Mouse (Mus musculus): ENCODE data around the gene Mgarp. TPM values are rescaled to one million over a fixed set of nuclear protein-coding genes. Genes with fewer than 3 reads are reported as not detected.
"Not testable (repeated sequence)": the region's sequence is repeated elsewhere in the genome, so short reads cannot be mapped to it uniquely, and the experiment has no call there.

The Mgarp gene
- total RNA-seq, 2 experiments from 2014 or later: 477 to 530 TPM

GRCm38 (mm10) chr3:51398667-51399066, 2.1 kb upstream of the Mgarp start:
- no peak for DNase-seq (ENCODE audit: low spot score in 2 of 2)

GRCm38 (mm10) chr3:51397700-51398299, 1.3 kb upstream of the Mgarp start:
- DNase-seq (ENCODE audit: low spot score in 2 of 2): no peak

GRCm38 (mm10) chr3:51395461-51396145, 935 bp downstream of the Mgarp start:
- DNase-seq (ENCODE audit: low spot score in 2 of 2): no peak

- DNase-seq (ENCODE audit: low spot score in 2 of 2): no peak
Measured at GRCm38 (mm10) chr3:51394881-51395280, 1.7 kb downstream of the Mgarp start.

- DNase-seq (ENCODE audit: low spot score in 2 of 2): no peak
Measured at GRCm38 (mm10) chr3:51393651-51394050, 2.9 kb downstream of the Mgarp start.

- not testable (repeated sequence) for DNase-seq (ENCODE audit: low spot score in 2 of 2)
Measured at GRCm38 (mm10) chr3:51393018-51393417, 3.5 kb downstream of the Mgarp start.

GRCm38 (mm10) chr3:51391591-51391990, 4.9 kb downstream of the Mgarp start:
- no peak for DNase-seq (ENCODE audit: low spot score in 2 of 2)

- DNase-seq (ENCODE audit: low spot score in 2 of 2): no peak
Measured at GRCm38 (mm10) chr3:51391095-51391494, 5.4 kb downstream of the Mgarp start.

- DNase-seq (ENCODE audit: low spot score in 2 of 2): no peak
Measured at GRCm38 (mm10) chr3:51388904-51389303, 7.6 kb downstream of the Mgarp start.

GRCm38 (mm10) chr3:51387868-51388381, 8.6 kb downstream of the Mgarp start:
- no peak for DNase-seq (ENCODE audit: low spot score in 2 of 2)

GRCm38 (mm10) chr3:51387134-51387451, 9.4 kb downstream of the Mgarp start:
- DNase-seq (ENCODE audit: low spot score in 2 of 2): no peak

GRCm38 (mm10) chr3:51386441-51387133, 10.0 kb downstream of the Mgarp start:
- no peak for DNase-seq (ENCODE audit: low spot score in 2 of 2)

GRCm38 (mm10) chr3:51383409-51383808, 13.1 kb downstream of the Mgarp start:
- no peak for DNase-seq (ENCODE audit: low spot score in 2 of 2)

GRCm38 (mm10) chr3:51380660-51381014, 15.9 kb downstream of the Mgarp start:
- no peak for DNase-seq (ENCODE audit: low spot score in 2 of 2)

- no peak for DNase-seq (ENCODE audit: low spot score in 2 of 2)
Measured at GRCm38 (mm10) chr3:51379786-51380659, 16.5 kb downstream of the Mgarp start.

GRCm38 (mm10) chr3:51378665-51378946, 17.9 kb downstream of the Mgarp start:
- no peak for DNase-seq (ENCODE audit: low spot score in 2 of 2)

GRCm38 (mm10) chr3:51377878-51378664, 18.5 kb downstream of the Mgarp start:
- DNase-seq (ENCODE audit: low spot score in 2 of 2): no peak

- DNase-seq (ENCODE audit: low spot score in 2 of 2): no peak
Measured at GRCm38 (mm10) chr3:51375307-51376265, 21.0 kb downstream of the Mgarp start.

GRCm38 (mm10) chr3:51373544-51373943, 23.0 kb downstream of the Mgarp start:
- no peak for DNase-seq (ENCODE audit: low spot score in 2 of 2)

GRCm38 (mm10) chr3:51372883-51373282, 23.7 kb downstream of the Mgarp start:
- DNase-seq (ENCODE audit: low spot score in 2 of 2): no peak
